Mouse (Mus musculus): Measurements from ENCODE around the gene Ccdc141. TPM values are rescaled to one million over a fixed set of nuclear protein-coding genes. Genes with fewer than 3 reads are reported as not detected.

The Ccdc141 gene
- polyA plus RNA-seq (2014; fragmentation: Nextera tagmentation; extraction: Ambion mirVana) = 4.9 and 6.9 TPM in 2 replicates

DNA sequence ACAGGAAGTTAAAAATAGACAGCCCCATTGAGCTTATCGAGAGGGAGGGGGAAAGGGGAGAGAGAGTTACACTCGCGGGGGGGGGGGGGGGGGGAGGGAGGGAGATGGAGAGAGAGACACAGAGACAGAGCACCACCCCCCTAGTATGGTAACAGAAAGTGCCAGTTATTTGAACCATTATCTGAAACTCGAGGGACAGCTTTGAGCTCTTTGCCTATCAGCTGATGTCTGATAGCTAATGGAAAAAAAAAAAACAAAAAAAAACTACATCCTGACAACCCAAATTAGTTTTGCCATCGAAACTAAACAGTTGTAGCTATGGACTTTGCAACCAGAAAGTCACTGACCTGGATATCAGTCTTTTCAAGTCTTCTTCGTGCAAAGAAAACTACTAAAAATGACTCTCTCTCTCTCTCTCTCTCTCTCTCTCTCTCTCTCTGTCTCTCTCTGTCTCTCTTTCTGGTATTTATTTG is at the start of gene Ccdc141:
Ccdc141 (minus strand) TSS at position 4 of the 473 bp plus-strand sequence.
- Histone ChIP-seq H3K27ac (replicated peaks; ENCODE audit: low read depth, low read length) (no peak within 1 kb of the TSS), H3K27me3 (ENCODE audit: control insufficient read depth, insufficient read depth, low read length) (no peaks in the 10 kb centered on the region), H3K9ac (replicated peaks; ENCODE audit: low read length) (peak within 1 kb of the TSS; percentile 31; the same call in 1 of the 2 replicates), H3K4me3 (replicated peaks; ENCODE audit: low read depth, low read length) (peak within 1 kb of the TSS; percentile 28), H3K4me1 (ENCODE audit: control insufficient read depth, insufficient read depth, low read length) (peaks cover 26% of the 10 kb centered on the region), H3K36me3 (ENCODE audit: control insufficient read depth, insufficient read depth, low read length) (no peaks in the 10 kb centered on the region), H3K4me2 (ENCODE audit: low read length) (peak within 1 kb of the TSS; percentile 57), H3K9me3 (ENCODE audit: control insufficient read depth, low read length) (no peaks in the 10 kb centered on the region)
- no peak for DNase-seq
- 11% methylated on average over 5 of the region's 6 CpGs for WGBS
- ATAC-seq (ENCODE audit: low FRiP score, low TSS enrichment) = no peak

DNA sequence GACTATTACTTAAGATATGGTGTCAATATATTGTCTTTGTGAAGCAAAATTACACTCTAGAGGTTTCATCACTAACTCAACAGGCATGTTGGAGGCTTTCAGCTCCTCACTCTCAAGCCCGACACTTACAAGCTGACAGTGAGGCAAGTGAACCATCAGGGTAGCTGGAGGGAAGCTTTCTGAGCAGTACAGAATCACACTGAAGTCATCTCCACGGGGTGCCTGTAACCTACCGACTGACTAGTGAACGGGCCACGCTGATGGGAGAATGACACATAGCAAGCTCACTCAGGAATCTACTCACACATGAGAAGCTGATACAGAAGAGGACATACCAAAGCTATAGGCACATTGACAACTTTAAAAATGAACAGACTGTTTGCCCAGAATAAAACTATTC is 42.4 kb upstream of the Ccdc141 start:
- no peak overlapping the region for H3K4me2 ChIP-seq (ENCODE audit: low read length)
- ATAC-seq (ENCODE audit: low FRiP score, low TSS enrichment) = no peak
- H3K36me3 ChIP-seq (ENCODE audit: control insufficient read depth, insufficient read depth, low read length) = peaks cover 59% of the 10 kb centered on the region
- no peaks in the 10 kb centered on the region for H3K27me3 ChIP-seq (ENCODE audit: control insufficient read depth, insufficient read depth, low read length)
- no peak for DNase-seq
- no peak overlapping the region for H3K4me3 ChIP-seq (replicated peaks; ENCODE audit: low read depth, low read length)
- H3K9me3 ChIP-seq (ENCODE audit: control insufficient read depth, low read length) = no peaks in the 10 kb centered on the region
- no peaks in the 10 kb centered on the region for H3K4me1 ChIP-seq (ENCODE audit: control insufficient read depth, insufficient read depth, low read length)
- no peak overlapping the region for H3K27ac ChIP-seq (replicated peaks; ENCODE audit: low read depth, low read length)
- no peak overlapping the region for H3K9ac ChIP-seq (replicated peaks; ENCODE audit: low read length)
- 68% methylated on average over 5 of the region's 5 CpGs for WGBS

DNA sequence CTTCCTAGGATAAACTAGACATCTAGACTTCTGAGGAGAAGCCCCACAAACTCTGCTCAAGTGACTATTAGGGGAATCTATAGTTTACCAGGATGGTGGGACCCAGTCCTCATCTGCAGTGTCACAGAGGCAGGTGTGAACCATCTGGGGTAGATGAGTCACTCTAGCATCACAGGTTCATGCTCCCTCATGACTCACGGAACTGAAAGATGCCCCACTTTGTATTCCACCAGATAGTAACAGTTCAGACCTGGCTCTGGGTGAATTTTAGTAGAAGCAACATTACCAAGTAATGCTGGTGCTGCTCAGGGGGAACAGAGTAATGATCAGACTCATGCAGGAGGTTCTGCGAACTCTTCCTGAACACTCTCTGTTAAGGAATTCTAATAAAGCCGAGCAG is 36.5 kb upstream of the Ccdc141 start:
- Histone ChIP-seq H3K36me3 (ENCODE audit: control insufficient read depth, insufficient read depth, low read length) (peaks cover 42% of the 10 kb centered on the region), H3K9me3 (ENCODE audit: control insufficient read depth, low read length) (no peaks in the 10 kb centered on the region), H3K27me3 (ENCODE audit: control insufficient read depth, insufficient read depth, low read length) (no peaks in the 10 kb centered on the region), H3K4me1 (ENCODE audit: control insufficient read depth, insufficient read depth, low read length) (no peaks in the 10 kb centered on the region), H3K9ac (replicated peaks; ENCODE audit: low read length) (no peak overlapping the region), H3K27ac (replicated peaks; ENCODE audit: low read depth, low read length) (no peak overlapping the region), H3K4me3 (replicated peaks; ENCODE audit: low read depth, low read length) (no peak overlapping the region), H3K4me2 (ENCODE audit: low read length) (no peak overlapping the region)
- no peak for DNase-seq
- WGBS = 96% methylated on average over 3 of the region's 3 CpGs
- no peak for ATAC-seq (ENCODE audit: low FRiP score, low TSS enrichment)

DNA sequence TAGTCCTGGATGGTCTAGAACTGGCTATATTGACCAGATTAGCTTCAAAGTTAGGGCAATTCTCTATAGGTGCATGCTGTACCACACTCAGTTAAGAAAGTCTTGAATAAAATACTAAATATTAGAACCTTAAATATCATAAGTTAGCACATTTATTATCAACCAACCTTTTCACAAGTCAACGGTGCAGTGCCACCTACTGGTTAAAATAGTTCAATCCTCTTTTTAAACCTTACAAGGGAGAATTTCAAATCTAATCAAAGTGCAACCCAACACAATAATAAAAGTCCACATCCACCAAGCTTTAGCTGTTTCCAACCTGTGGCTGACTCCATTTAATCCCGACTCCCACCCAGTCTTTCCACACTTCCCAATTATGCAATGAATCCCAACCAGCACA is 33.5 kb upstream of the Ccdc141 start:
- Histone ChIP-seq H3K9ac (replicated peaks; ENCODE audit: low read length) (no peak overlapping the region), H3K4me1 (ENCODE audit: control insufficient read depth, insufficient read depth, low read length) (no peaks in the 10 kb centered on the region), H3K4me2 (ENCODE audit: low read length) (no peak overlapping the region), H3K27me3 (ENCODE audit: control insufficient read depth, insufficient read depth, low read length) (no peaks in the 10 kb centered on the region), H3K27ac (replicated peaks; ENCODE audit: low read depth, low read length) (no peak overlapping the region), H3K4me3 (replicated peaks; ENCODE audit: low read depth, low read length) (no peak overlapping the region), H3K9me3 (ENCODE audit: control insufficient read depth, low read length) (no peaks in the 10 kb centered on the region), H3K36me3 (ENCODE audit: control insufficient read depth, insufficient read depth, low read length) (peaks cover 29% of the 10 kb centered on the region)
- no peak for ATAC-seq (ENCODE audit: low FRiP score, low TSS enrichment)
- WGBS = 62% methylated on average over 2 of the region's 2 CpGs
- DNase-seq = peak; percentile 76

DNA sequence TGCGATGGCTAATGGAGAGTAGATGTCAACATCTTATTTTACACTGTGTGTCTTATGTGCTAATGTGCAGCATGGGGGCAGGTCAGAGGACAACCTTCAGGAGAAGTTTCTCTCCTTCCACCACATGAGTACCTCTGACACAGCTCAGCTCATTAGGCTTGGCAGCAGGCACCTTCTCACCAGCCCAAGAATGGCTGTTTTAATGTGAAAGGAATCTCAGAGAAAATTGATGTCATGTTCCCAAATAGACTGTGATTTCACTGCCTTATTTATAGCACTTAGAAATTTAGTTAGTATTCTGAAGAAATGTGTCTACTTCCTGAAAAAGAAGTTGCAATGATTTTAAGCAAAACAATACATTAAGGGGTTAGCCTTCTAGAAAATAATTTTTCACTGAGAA is 31.5 kb upstream of the Ccdc141 start:
- no peaks in the 10 kb centered on the region for H3K27me3 ChIP-seq (ENCODE audit: control insufficient read depth, insufficient read depth, low read length)
- WGBS = 98% methylated on average over 1 of the region's 1 CpGs
- H3K4me2 ChIP-seq (ENCODE audit: low read length) = no peak overlapping the region
- no peak overlapping the region for H3K9ac ChIP-seq (replicated peaks; ENCODE audit: low read length)
- H3K27ac ChIP-seq (replicated peaks; ENCODE audit: low read depth, low read length) = no peak overlapping the region
- DNase-seq = no peak
- H3K4me1 ChIP-seq (ENCODE audit: control insufficient read depth, insufficient read depth, low read length) = no peaks in the 10 kb centered on the region
- peaks cover 30% of the 10 kb centered on the region for H3K36me3 ChIP-seq (ENCODE audit: control insufficient read depth, insufficient read depth, low read length)
- no peak overlapping the region for H3K4me3 ChIP-seq (replicated peaks; ENCODE audit: low read depth, low read length)
- H3K9me3 ChIP-seq (ENCODE audit: control insufficient read depth, low read length) = no peaks in the 10 kb centered on the region
- no peak for ATAC-seq (ENCODE audit: low FRiP score, low TSS enrichment)

DNA sequence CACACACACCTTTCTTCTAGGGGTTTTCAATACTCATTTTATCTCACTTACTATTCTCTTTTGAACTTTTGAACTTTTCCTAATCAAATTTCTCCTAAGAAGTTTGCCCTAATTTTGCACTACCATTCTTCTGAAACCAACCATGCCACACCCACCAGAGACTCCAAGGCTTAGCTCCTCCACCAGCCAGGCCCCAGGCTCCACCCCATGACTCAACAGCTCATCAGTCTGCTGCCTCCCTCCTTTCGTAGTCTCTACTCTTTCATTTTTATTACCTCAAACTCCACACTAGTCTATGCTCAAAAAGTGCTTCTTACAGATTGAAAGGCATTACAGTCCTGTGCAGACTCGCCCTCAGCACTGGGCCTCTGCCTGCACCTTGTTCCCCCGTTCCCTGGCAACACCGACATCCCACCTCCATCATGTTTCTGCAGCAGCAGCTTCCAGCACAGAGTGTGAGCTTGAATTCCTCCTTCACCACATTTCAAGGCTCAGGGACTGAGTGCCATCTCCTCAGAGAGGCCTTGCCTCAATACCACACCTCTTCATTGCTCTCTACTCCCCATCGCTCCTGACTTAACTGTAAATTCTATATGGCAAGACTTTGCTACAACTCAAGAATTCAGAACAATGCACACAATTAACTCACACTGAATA is 30.6 kb upstream of the Ccdc141 start:
- Histone ChIP-seq H3K9ac (replicated peaks; ENCODE audit: low read length) (no peak overlapping the region), H3K36me3 (ENCODE audit: control insufficient read depth, insufficient read depth, low read length) (peaks cover 30% of the 10 kb centered on the region), H3K4me1 (ENCODE audit: control insufficient read depth, insufficient read depth, low read length) (no peaks in the 10 kb centered on the region), H3K4me2 (ENCODE audit: low read length) (no peak overlapping the region), H3K27me3 (ENCODE audit: control insufficient read depth, insufficient read depth, low read length) (no peaks in the 10 kb centered on the region), H3K9me3 (ENCODE audit: control insufficient read depth, low read length) (no peaks in the 10 kb centered on the region), H3K27ac (replicated peaks; ENCODE audit: low read depth, low read length) (no peak overlapping the region), H3K4me3 (replicated peaks; ENCODE audit: low read depth, low read length) (no peak overlapping the region)
- no peak for ATAC-seq (ENCODE audit: low FRiP score, low TSS enrichment)
- no peak for DNase-seq
- WGBS = 88% methylated on average over 5 of the region's 5 CpGs

DNA sequence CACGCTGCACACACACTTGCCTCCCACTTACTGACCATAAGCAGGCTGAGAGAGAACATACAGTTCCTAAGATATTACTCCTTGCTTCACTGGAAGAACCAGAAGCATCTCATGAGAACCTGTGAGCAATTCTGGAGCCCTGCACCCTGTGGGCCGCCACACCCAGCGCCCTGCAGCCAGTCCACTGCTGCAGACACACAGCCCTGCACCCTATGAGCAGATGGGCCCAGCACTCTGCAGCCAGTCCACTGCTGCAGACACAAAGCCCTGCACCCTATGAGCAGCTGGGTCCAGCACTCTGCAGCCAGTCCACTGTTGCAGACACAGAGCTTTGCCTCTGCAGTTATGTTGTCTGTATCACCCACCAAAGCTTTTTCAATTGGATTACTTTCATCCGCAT is 29.9 kb upstream of the Ccdc141 start:
- DNase-seq = no peak
- H3K4me3 ChIP-seq (replicated peaks; ENCODE audit: low read depth, low read length) = no peak overlapping the region
- WGBS = 92% methylated on average over 4 of the region's 4 CpGs
- H3K9me3 ChIP-seq (ENCODE audit: control insufficient read depth, low read length) = no peaks in the 10 kb centered on the region
- no peaks in the 10 kb centered on the region for H3K4me1 ChIP-seq (ENCODE audit: control insufficient read depth, insufficient read depth, low read length)
- no peaks in the 10 kb centered on the region for H3K27me3 ChIP-seq (ENCODE audit: control insufficient read depth, insufficient read depth, low read length)
- no peak overlapping the region for H3K9ac ChIP-seq (replicated peaks; ENCODE audit: low read length)
- peaks cover 29% of the 10 kb centered on the region for H3K36me3 ChIP-seq (ENCODE audit: control insufficient read depth, insufficient read depth, low read length)
- ATAC-seq (ENCODE audit: low FRiP score, low TSS enrichment) = no peak
- H3K4me2 ChIP-seq (ENCODE audit: low read length) = no peak overlapping the region
- no peak overlapping the region for H3K27ac ChIP-seq (replicated peaks; ENCODE audit: low read depth, low read length)

DNA sequence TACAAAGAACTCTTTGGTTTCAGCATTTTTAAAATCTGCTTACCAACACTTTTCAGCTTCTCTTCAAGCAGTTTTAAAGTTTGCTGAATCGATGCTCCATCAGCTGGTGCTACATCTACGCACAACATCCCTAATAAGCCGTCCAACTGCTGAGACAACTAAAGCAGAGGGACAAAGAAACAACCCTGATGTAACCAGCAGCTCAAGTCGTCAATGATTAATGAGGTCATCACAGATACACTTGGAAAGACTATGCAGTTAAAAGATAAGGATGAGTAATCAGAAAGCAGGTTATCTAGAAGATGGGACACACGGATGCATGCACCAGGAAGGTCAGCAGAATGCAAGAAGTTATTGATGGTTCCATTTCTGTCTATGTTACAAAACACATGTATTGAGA is 27.8 kb upstream of the Ccdc141 start:
- Histone ChIP-seq H3K27ac (replicated peaks; ENCODE audit: low read depth, low read length) (no peak overlapping the region), H3K4me3 (replicated peaks; ENCODE audit: low read depth, low read length) (no peak overlapping the region), H3K27me3 (ENCODE audit: control insufficient read depth, insufficient read depth, low read length) (no peaks in the 10 kb centered on the region), H3K9ac (replicated peaks; ENCODE audit: low read length) (no peak overlapping the region), H3K4me2 (ENCODE audit: low read length) (no peak overlapping the region), H3K4me1 (ENCODE audit: control insufficient read depth, insufficient read depth, low read length) (no peaks in the 10 kb centered on the region), H3K9me3 (ENCODE audit: control insufficient read depth, low read length) (no peaks in the 10 kb centered on the region), H3K36me3 (ENCODE audit: control insufficient read depth, insufficient read depth, low read length) (peaks cover 39% of the 10 kb centered on the region)
- DNase-seq (no peak), ATAC-seq (ENCODE audit: low FRiP score, low TSS enrichment) (no peak)
- WGBS = 88% methylated on average over 5 of the region's 5 CpGs

DNA sequence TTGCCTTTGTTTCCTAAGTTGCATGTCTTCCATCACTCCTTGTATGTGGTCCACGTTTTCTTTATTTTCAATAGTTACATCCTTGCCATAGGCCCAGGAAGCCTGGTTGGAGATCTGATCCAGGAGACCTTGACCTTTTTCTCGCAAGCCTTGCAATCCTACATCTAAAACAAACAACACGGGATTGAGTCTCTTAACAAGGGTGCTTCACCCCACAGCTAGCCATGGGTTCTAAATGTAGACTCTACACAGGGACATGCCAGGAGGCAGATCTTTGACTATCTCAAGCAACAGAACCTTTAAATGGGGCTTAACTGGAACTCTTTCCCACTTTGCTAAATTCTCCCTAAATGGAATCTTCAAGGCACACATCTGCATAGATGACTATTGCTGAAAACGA is 26.4 kb upstream of the Ccdc141 start:
- no peak for ATAC-seq (ENCODE audit: low FRiP score, low TSS enrichment)
- Histone ChIP-seq H3K4me1 (ENCODE audit: control insufficient read depth, insufficient read depth, low read length) (no peaks in the 10 kb centered on the region), H3K9ac (replicated peaks; ENCODE audit: low read length) (no peak overlapping the region)

More for the DNA sequence above, 26.4 kb upstream of the Ccdc141 start:
- DNase-seq = no peak
- no peak overlapping the region for H3K4me3 ChIP-seq (replicated peaks; ENCODE audit: low read depth, low read length)
- 93% methylated on average over 4 of the region's 4 CpGs for WGBS
- H3K4me2 ChIP-seq (ENCODE audit: low read length) = no peak overlapping the region
- H3K36me3 ChIP-seq (ENCODE audit: control insufficient read depth, insufficient read depth, low read length) = peaks cover 40% of the 10 kb centered on the region
- H3K9me3 ChIP-seq (ENCODE audit: control insufficient read depth, low read length) = no peaks in the 10 kb centered on the region
- no peak overlapping the region for H3K27ac ChIP-seq (replicated peaks; ENCODE audit: low read depth, low read length)
- no peaks in the 10 kb centered on the region for H3K27me3 ChIP-seq (ENCODE audit: control insufficient read depth, insufficient read depth, low read length)

All from midbrain, embryonic 14.5 days (tissue).